Mouse (Mus musculus) cerebellum, adult 11-12 months (tissue): Measurements from ENCODE around the gene Fermt3.

Source experiments
- DNase-seq: peaks from one replicate; pipeline ENCODE4 v3.0.0; 2022

The Fermt3 gene

DNA sequence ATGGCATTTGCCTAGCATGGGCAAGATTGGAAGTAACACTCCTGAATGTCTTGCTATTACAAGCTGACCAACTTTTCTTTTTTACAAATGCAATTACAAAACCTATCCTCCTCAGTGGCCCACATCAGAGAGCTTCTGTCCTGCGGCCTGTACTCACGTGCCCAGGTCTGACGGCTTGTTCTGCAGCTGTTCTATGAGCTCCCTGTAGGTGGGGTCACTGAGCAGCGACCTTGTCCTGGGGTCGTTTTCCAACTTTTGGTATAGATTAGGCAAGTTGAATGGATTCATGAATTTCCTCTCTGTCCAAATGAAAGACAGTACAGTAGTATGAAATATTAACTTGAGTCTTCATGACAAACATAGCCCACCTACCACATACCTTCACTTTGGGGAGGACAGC is 14.7 kb upstream of the Fermt3 start:
- no peak for DNase-seq

DNA sequence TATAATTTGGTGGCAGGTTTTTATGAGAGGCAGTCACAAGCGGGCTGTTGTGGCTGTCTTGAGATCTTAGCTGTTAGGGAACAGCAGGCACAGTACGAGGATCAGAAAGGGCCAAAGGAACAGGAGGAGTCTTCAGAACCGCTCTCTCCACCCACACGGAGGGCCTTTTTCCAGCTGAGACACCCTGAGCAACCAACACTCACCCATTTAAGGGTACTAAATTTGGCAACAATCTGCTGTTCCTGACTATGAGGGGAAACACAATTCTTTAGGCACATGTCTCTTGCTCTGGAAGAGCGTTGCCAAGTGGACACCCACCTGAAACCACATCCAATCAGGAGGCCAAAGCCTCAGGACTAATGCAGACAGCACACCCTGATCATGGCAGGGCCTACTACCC is 10.3 kb upstream of the Fermt3 start:
- DNase-seq = no peak

DNA sequence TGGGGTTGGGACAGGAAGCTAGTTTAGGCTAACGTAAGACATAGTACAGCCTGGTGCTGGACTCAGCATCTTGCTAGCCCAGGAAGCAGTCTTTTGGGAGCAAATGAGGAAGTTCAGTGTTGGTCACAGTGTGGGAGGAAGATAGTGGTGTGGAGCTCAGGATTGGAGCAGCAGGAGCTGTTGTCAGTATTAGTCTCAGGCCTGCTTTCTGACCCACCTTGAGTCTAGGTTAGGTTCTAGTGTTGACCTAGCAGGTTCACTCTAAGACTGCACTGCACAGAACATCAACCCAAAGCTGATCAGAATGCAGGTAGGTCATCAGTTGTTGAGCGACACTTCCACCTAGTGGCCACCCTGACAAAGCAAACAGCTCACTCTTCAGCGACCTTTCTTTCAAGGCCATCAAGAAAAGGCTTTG is 964 bp upstream of the Fermt3 start:
- DNase-seq = peak; percentile 47

DNA sequence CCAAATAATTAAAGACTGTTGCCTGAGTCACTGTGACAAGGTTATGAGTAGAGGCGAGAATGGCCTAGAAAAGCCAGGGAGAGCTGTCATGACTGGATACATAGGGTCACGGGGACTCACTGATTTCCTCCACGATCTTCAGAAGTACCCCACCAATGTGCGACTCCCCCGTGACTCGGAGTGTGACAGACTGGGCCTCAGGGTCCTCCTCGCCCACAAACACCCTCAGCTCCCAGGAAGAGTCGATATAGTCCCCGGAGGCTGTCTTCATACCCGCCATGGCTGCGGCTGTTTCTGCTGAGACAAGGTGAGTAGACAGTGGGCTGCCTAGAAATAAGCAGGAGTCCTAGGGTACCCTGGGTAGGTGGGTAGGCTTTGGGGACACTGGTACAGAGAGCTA is 723 bp downstream of the Fermt3 start:
- no peak for DNase-seq

DNA sequence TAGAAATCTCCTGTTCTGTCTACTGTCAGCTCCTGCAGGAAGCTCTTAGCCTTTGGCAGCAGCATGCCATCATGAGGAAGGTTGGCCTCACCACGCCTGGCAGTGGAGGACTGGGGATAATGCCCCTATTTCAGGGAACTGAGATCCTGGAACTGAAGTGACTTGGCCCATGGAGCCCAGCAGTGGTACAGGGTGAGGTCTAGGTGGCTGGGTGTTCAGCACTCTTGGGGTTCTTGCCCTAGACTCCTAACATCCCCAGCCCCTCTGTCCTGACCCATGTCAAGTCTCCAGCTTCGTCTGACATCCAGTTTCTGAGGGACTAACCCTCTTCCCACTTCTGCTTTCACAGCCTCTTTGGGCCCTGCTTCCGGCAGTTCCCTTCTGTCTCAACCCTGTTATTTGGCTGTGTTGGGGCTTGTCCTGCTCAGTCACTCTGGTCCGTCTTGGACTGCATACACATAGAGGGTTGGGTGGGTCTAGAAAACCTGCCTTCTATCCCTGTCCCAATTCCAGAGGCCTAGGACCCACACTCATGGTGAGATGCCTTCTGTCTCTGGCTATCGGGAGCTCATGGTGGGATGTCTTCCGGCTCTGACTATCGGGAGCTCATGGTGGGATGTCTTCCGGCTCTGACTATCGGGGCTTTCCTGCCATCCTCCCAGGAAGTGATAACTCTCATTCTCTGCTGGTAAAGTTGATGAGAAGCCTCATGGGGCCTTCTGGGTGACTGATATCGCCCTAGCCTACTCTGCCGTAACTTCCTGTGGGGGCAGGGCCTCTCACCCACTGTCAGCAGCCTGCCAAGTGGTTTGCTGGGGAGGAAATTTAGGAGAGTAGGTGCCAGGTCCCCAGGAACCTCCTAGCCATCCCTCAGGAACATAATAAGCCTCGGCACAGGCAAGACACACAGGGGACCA is 1.5 kb downstream of the Fermt3 start:
- no peak for DNase-seq

DNA sequence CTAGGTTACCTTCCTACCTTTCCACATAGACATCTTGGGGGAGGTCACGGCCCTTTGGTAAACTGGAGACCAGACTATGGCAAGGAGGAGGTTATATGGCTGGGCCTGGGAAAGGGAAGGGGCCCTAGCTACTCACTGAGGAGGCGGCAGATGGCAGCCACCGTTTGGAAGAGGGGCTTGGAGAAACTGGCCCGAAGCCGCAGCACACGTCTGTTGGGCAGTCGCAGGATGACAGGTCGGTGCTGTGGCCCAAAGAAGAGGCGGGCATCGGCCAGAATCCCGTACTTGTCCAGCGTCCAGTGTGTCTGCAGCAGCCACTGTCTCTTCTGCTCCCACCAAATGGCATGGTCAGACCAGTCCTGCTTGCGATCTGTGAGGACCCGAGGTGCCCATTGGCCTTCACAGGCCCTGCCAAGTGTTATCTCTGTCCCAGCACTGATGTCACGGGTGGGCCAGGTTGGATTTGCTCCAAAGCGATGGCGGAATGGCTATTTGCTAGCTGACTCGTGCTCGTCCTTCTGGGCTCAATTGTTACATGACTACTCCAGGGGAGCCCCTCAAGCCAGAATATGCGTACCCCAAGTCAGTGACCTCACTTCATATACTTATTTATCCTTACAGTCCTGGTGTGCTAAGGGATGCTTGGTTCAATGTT is 4.7 kb downstream of the Fermt3 start:
- no peak for DNase-seq

DNA sequence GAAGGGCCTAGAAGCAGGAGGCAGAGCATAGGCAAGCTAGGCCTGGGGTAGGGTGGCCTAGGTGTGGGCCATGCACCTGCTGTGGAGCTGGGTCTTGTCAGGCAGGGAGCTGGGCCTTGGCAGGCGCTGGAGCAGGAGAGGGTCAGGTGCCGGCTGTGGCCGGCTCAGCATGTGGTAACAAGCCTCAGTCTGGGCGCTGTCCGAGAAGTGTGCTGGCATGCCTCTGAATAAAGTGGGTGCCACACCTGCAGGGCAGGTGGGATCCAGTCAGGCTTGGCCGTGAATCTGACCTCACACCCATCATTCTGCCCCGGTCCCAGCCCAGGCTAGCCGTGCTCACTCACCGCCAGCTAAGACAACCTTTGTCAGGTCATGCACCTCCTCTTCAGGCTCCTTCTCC is 5.3 kb downstream of the Fermt3 start:
- DNase-seq = no peak

DNA sequence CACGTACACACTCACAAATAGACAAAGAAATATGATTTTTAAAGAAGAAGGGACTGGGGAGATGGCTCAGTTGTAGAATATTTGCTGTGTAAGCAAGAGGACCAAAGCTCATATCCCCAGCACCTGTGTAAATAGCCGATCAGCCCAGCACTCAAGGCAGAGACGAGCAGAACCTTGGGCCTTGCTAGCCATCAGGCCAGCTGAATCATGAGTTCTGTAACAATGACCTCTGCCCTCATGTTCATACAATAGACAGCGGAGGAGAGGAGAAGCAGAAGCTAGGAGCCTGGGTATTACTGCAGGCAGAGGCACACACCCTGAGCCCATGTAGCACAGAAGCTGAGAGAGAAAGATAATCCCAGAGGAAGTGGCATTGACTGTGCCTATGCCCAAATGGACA is 6.8 kb downstream of the Fermt3 start:
- DNase-seq = no peak

DNA sequence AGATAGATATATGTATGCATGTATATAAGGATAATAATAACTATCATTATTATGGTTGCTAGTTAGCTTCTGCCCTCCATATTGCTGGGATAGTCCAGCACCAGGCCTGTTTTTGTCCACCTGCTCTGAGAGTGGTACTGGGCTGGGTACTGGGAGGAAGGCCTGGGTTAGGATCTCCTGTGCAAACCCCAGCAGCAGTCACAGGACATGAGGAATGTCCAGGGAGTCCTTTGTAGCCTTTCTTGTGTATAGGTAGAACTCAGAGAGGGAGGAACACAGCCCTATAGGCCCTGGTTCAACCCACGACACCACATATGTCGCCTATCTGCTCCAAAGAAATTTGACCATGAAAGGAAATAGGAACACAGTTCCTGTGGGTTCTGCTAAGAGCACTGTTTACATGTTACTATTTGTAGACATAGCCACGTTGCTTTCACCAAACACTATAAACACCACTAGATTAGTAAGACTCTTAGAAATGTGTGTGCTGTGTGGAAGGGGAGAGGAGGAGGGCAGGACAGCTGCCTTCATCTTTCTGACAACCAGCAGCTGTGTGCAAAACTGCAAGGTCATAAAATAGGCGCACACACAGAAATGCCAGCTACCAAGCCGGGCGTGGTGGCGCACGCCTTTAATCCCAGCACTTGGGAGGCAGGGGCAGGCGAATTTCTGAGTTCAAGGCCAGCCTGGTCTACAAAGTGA is 12.2 kb downstream of the Fermt3 start:
- DNase-seq = no peak

DNA sequence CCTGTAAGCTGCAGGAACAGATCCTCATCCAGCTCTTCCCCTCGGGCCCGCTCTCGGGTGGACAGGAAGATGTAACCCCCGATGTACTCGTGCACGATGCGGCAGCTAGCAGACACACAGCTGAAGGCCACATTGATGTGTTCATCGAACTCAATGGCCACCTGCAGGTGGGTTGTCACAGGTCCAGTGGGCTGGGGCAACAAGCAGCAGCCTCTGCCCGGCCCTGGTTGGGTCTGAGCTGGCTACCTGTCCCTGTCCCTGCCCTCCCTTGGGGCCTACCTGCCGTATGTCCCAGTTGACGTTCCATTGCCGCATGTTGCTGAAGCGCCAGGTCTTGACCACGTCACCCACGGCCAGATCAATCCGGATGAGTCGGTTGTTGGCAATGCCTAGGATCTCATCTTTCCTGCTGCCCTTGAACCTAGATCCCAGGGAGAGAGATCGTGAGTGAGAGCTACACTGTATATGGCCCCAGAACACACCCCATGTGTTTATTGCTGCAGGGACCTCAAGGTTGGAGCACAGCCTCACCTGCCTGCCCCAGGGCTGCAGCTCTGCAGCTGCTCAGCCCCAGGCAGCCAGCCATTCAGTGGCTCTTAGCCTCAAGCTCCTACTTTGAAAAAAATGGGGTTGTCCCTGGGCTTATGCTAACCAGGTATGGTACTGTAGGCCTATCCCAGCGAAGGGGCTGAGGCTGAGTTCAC is 19.8 kb downstream of the Fermt3 start:
- peak; percentile 46 for DNase-seq

DNA sequence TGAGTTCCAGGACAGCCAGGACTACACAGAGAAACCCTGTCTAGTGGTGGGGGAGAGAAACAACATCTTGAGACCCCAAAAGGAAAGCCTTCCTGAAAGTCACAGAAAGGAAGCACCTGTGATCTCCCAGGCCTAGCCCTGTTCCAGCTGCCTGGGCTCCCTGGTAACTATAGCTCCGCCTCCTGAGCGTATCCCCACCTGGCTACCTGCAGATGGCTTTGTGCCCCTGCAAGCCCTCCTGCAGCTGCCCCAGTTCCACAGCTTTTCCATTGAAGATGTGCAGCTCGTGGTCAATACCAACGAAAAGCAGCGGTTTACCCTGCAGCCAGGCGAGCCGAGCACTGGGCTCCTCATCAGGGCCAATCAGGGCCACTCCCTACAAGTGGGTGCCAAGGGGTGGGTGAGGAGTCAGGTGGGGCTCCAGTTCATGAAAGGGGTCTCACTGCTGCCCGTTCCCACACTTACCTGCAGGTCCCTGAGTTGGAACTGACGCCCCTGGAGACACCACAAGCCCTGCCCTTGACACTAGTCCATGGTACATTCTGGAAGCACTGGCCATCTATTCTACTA is 21.5 kb downstream of the Fermt3 start:
- DNase-seq = peak; percentile 45

DNA sequence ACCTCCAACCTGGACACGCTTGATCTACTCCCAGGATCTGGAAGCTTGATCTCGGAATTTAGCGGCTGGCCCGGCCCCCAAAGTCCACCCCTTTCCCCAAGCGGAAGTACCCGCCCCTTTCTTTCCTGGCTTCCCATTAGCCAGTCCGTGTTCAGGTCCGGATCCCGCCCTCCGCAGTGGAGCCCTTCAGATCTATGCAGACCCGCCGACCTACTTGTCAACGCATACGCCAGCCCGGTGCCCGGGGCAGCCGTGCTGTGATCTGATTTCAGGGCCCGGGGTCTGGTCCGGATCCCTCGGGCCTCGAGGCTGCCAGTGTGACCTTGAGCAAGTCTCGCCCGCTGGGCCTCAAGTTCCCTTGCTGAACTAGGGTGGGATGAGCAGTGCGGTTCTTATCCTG is 23.3 kb downstream of the Fermt3 start, which contains the start of the genes Nudt22 and Trpt1:
TSS of gene Nudt22 (minus strand) at position 112 of the 400 bp plus-strand sequence.
TSS of gene Trpt1 (plus strand) at position 126 of the 400 bp plus-strand sequence.
- DNase-seq = peak; percentile 90

DNA sequence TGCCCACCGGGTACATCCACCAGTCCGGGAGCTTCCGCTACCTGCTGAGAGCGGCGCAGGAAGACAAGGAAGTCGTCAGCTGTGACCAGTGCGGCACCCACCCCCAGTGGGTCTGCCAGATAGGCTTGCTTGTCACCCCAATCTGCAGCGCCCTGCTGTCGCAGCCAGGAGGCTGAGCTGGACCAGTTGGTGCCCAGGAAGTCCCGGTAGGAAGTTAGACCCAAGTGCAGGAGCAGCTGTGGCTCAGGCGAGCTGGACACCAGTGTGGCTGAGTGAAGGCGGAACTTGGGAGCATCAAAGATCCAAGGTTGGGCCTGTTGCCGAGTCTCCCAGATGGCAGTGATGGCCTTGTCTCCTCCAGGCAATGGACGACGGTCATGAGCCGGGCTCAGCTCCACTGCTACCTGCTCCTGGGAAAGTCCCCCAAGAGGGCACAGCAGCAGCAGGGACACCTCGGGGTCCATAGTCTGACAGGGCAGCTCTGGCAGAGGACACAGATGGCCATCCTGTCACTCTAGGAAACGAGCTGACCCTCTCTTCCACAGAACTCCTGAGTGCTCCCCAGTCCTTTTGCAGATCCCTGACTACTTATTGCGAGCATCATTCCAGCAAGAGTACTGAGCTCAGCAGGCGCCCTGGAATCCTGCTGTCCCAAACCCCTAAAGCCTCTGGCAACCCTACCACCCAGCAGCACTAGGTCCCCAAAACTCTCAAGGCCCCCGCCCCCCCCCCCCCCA is 23.8 kb downstream of the Fermt3 start:
- DNase-seq = peak; percentile 74

DNA sequence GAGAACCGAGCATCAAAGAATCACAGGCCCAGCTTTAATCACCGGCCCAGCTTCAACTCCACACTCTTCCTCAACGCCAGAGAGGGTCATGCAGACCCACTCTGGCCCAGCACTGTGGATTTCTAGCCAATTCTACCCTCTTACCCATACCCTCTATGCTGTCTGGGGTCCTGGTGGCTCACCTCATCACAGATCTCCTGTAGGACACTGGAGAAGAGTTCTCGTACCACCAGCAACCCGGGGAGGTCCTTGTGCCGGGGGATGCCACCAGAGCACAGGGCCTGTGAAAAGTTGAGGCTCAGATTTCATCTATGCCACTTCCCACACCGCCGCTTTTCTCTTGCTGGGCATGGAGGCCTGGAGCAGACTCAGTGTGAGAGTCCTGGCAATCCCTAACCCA is 24.8 kb downstream of the Fermt3 start:
- DNase-seq = peak; percentile 50

DNA sequence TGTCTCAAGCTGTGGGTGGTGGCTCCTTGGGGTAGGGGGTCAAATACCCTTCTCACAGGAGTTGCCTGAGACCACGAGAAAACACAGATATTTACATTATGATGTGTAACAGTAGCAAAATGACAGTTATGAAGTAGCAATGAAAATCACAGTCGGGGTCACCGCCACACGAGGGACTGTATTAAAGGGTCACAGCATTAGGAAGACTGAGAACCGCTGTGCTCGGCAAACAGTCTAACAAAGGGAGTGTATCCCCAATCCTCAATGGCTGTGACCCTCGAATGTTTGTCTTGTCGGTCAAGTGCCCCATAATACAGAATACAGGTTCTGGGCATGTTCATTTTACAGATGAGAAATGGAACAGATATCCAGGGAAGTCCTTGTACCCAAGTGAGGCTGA is 25.3 kb downstream of the Fermt3 start:
- peak; percentile 41 for DNase-seq

DNA sequence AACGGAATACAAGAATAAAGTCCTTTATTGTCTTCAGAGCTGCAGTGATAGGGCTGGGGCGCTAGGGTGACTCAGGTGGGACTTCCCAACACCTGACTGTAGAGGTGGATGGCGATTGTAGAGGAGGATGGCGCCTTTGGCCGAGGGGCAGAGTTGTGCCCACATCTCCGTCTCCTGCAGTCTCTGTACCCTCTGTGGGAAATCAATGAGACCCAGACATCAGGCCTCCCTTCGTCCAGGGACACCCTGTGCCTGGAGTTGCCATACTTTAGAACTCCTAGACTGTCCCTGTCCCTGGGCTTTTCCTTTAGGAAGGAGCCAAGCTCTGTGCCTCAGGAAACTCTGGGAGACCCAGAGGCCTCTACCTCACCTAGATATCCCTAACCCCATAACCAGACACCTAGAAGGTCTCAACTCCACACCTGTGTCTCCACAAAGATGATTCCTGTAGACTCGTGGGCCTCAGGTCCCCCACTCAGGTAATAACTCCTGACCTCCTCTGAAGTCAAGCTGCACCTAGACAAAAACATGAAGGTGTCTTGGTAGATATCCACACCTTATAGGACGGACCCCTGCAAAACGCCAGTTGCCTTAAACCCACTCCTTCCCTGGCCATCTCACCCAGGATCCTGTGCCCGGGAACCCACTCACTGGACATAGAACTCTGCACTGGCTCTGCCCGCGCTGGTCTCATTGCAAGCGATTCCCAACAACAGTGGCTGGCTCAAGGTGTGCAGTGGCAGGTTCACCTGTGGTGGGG is 26.1 kb downstream of the Fermt3 start:
- peak; percentile 42 for DNase-seq

DNA sequence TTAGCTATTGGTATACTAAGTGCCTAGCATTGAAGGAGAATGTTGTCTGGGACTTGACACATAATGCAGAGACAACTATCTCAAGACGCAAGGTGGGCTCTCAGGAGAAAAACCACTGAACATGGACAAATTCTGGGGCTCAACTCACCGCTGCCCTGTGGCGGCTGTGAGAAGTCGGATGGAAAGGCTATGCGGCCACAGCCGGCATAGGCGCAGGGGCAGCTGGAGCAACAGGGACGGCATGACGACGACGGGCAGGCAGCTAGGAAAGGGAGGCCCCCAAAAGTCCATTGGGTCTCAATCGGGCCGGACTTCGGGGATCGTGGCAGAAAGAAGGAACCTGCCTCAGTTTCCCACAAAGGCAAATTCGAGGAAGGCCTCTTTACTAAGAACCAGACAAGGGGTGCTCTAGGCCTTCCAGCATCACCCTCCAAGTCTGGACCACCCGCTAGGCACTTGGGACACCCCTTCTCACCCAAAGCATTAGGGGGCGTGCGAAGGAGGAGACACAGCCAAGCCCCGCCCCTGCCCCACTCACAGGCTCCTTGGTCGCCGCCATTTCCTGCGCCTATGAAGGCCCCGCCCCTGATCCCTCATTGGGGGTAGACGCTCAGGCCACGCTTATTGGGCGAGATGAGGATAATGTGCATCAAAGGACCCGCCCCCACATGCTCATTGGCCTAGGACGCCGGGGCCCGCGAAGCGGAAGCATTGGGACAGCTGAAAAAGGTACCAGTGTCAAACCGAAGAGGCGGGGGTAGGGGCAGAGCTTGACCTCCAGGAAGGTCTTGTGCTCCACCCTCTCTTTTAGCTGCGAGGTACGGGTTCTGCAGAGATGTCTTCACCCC is 27.0 kb downstream of the Fermt3 start, which contains the start of gene Dnajc4:
TSS of gene Dnajc4 (minus strand) at position 562 of the 848 bp plus-strand sequence.
- peak; percentile 97 for DNase-seq

DNA sequence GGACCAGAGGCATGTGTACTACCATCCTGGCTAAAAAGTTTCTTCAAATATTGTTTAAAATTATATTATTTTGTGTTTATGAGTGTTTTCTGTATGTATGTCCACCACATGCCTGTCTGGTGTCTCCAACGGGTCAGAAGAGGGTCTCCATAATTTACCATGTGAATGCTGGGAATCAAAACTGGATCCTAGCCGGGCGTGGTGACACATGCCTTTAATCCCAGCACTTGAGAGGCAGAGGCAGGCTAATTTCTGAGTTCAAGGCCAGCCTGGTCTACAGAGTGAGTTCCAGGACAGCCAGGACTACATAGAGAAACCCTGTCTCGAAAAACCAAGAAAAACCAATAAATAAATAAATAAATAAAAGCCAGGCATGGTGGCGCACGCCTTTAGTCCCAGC is 28.1 kb downstream of the Fermt3 start:
- DNase-seq = peak; percentile 48

DNA sequence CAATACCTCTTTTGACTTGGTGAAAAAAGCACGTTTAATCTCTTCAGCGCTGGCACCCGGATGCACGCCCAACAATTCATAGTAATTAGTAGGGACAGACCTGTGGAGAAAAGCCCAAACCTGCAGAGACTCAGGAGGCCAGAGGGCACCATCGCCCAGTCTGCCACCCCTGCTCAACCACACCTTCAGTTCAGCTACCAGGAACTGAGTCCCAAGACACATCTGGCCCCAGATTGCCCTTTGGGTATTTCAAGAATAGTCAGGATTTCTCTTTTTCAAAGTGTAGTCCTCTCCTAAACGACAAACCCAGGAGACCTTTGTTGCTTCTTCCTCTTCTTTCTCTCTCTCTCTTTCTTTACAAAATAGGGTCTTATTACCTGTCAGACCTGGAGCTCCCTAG is 28.6 kb downstream of the Fermt3 start:
- DNase-seq = peak; percentile 48

DNA sequence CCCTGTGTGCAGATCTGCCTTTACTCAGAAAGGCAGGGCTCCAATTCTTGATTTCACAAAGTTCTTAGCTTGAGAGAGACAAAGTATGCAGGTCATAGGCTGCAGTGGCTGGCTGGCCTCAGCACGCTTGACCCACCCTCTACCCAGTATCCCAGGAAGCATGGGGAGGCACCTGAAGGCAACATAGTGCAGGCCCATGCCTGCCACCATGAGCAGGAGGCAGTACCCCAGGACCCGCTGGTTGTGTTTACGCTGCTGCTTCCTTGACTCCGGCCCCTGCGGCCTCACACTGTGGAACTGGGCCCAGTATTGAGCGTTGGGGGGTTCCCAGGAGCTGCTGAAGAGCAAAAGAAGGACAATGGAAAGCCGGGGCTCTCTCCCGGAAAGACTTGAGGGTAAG is 30.0 kb downstream of the Fermt3 start:
- DNase-seq = no peak
